Mouse (Mus musculus) cerebellum, adult 18-20 months (tissue): ENCODE data around the gene Npas2.

Source experiments
- DNase-seq, 2 experiments: peaks; one replicate each; pipeline ENCODE4 v3.0.0; 2021

Npas2 gene

GRCm38 (mm10) chr1:39287076-39287475, 93.5 kb downstream of the Npas2 start:
- DNase-seq: no peak

- no peak for DNase-seq
These were observed 94.3 kb downstream of the Npas2 start for GRCm38 (mm10) chr1:39287831-39288230.

GRCm38 (mm10) chr1:39288425-39288824, 94.9 kb downstream of the Npas2 start:
- DNase-seq: no peak

- DNase-seq: no peak
These were observed 98.5 kb downstream of the Npas2 start for GRCm38 (mm10) chr1:39292001-39292400.

GRCm38 (mm10) chr1:39298294-39298693, 104.8 kb downstream of the Npas2 start:
- DNase-seq: no peak

GRCm38 (mm10) chr1:39300243-39300642, 106.7 kb downstream of the Npas2 start:
- no peak for DNase-seq

GRCm38 (mm10) chr1:39300676-39301075, 107.1 kb downstream of the Npas2 start:
- DNase-seq: no peak

GRCm38 (mm10) chr1:39302246-39302645, 108.7 kb downstream of the Npas2 start:
- no peak for DNase-seq

- DNase-seq: no peak
These were observed 109.6 kb downstream of the Npas2 start for GRCm38 (mm10) chr1:39303054-39303649.

- DNase-seq: no peak
These were observed 113.8 kb downstream of the Npas2 start for GRCm38 (mm10) chr1:39307291-39307690.

- no peak for DNase-seq
These were observed 114.4 kb downstream of the Npas2 start for GRCm38 (mm10) chr1:39307971-39308370.

- DNase-seq: no peak
These were observed 116.0 kb downstream of the Npas2 start for GRCm38 (mm10) chr1:39309548-39309947.

GRCm38 (mm10) chr1:39312345-39312967, 118.9 kb downstream of the Npas2 start:
- DNase-seq: no peak

- no peak for DNase-seq
These were observed 120.1 kb downstream of the Npas2 start for GRCm38 (mm10) chr1:39313352-39314245.

GRCm38 (mm10) chr1:39317935-39318334, 124.4 kb downstream of the Npas2 start:
- no peak for DNase-seq

- no peak for DNase-seq
These were observed 125.3 kb downstream of the Npas2 start for GRCm38 (mm10) chr1:39318870-39319269.

- DNase-seq: no peak
These were observed 128.4 kb downstream of the Npas2 start for GRCm38 (mm10) chr1:39321954-39322353.

GRCm38 (mm10) chr1:39325228-39325627, 131.7 kb downstream of the Npas2 start:
- DNase-seq: no peak

GRCm38 (mm10) chr1:39327546-39327945, 134.0 kb downstream of the Npas2 start:
- DNase-seq: no peak

- DNase-seq: no peak
These were observed 137.5 kb downstream of the Npas2 start for GRCm38 (mm10) chr1:39330857-39331594.

GRCm38 (mm10) chr1:39332456-39332855, 138.9 kb downstream of the Npas2 start:
- no peak for DNase-seq

GRCm38 (mm10) chr1:39335561-39336196, 142.1 kb downstream of the Npas2 start:
- DNase-seq: no peak

- no peak for DNase-seq
These were observed 143.3 kb downstream of the Npas2 start for GRCm38 (mm10) chr1:39336788-39337187.
